Mouse (Mus musculus): ENCODE results near the gene Prmt2. TPM values are rescaled to one million over a fixed set of nuclear protein-coding genes. Genes with fewer than 3 reads are reported as not detected.

The Prmt2 gene
- total RNA-seq, 2 experiments from 2014 or later = 4.1 to 5.8 TPM

GRCm38 (mm10) chr10:76239401-76239800 lies 1.7 kb upstream of the Prmt2 start:
- no peak for DNase-seq
- intact Hi-C loops (cut with DNase I; ENCODE audit: low total_unique reads) = no loop called here

- intact Hi-C loops (cut with DNase I; ENCODE audit: low total_unique reads) = no loop called here
- DNase-seq = no peak
These were observed 8.0 kb downstream of the Prmt2 start for GRCm38 (mm10) chr10:76229627-76230026.

- no peak for DNase-seq
- intact Hi-C loops (cut with DNase I; ENCODE audit: low total_unique reads) = no loop called here
These were observed 11.7 kb downstream of the Prmt2 start for GRCm38 (mm10) chr10:76225944-76226343.

- no peak for DNase-seq
- intact Hi-C loops (cut with DNase I; ENCODE audit: low total_unique reads) = no loop called here
These were observed 19.4 kb downstream of the Prmt2 start for GRCm38 (mm10) chr10:76218240-76218639.

- intact Hi-C loops (cut with DNase I; ENCODE audit: low total_unique reads) = no loop called here
- no peak for DNase-seq
These were observed 20.6 kb downstream of the Prmt2 start for GRCm38 (mm10) chr10:76217056-76217455.

GRCm38 (mm10) chr10:76214161-76214560 lies 23.5 kb downstream of the Prmt2 start:
- intact Hi-C loops (cut with DNase I; ENCODE audit: low total_unique reads) = no loop called here
- DNase-seq = no peak

GRCm38 (mm10) chr10:76212121-76212520 lies 25.5 kb downstream of the Prmt2 start:
- intact Hi-C loops (cut with DNase I; ENCODE audit: low total_unique reads) = no loop called here

GRCm38 (mm10) chr10:76210806-76211205 lies 26.9 kb downstream of the Prmt2 start:
- intact Hi-C loops (cut with DNase I; ENCODE audit: low total_unique reads) = no loop called here
- no peak for DNase-seq

More at GRCm38 (mm10) chr10:76212121-76212520, 25.5 kb downstream of the Prmt2 start:
- no peak for DNase-seq

GRCm38 (mm10) chr10:76209241-76209640 lies 28.4 kb downstream of the Prmt2 start:
- no peak for DNase-seq
- intact Hi-C loops (cut with DNase I; ENCODE audit: low total_unique reads) = no loop called here

- intact Hi-C loops (cut with DNase I; ENCODE audit: low total_unique reads) = no loop called here
- DNase-seq = no peak
These were observed 30.3 kb downstream of the Prmt2 start for GRCm38 (mm10) chr10:76207262-76207796.

- DNase-seq = no peak
- intact Hi-C loops (cut with DNase I; ENCODE audit: low total_unique reads) = no loop called here
These were observed 33.8 kb downstream of the Prmt2 start for GRCm38 (mm10) chr10:76203798-76204283.

- intact Hi-C loops (cut with DNase I; ENCODE audit: low total_unique reads) = no loop called here
- DNase-seq = peak; percentile 71
These were observed 35.7 kb downstream of the Prmt2 start for GRCm38 (mm10) chr10:76201978-76202377.

GRCm38 (mm10) chr10:76201416-76201815 lies 36.2 kb downstream of the Prmt2 start:
- no peak for DNase-seq
- intact Hi-C loops (cut with DNase I; ENCODE audit: low total_unique reads) = no loop called here

- no peak for DNase-seq
- intact Hi-C loops (cut with DNase I; ENCODE audit: low total_unique reads) = no loop called here
These were observed 49.7 kb downstream of the Prmt2 start for GRCm38 (mm10) chr10:76188010-76188409.

GRCm38 (mm10) chr10:76185216-76185615 lies 52.4 kb downstream of the Prmt2 start:
- intact Hi-C loops (cut with DNase I; ENCODE audit: low total_unique reads) = no loop called here
- DNase-seq = no peak

- intact Hi-C loops (cut with DNase I; ENCODE audit: low total_unique reads) = no loop called here
- no peak for DNase-seq
These were observed 62.8 kb downstream of the Prmt2 start for GRCm38 (mm10) chr10:76174899-76175298.

- DNase-seq = no peak
- intact Hi-C loops (cut with DNase I; ENCODE audit: low total_unique reads) = no loop called here
These were observed 79.7 kb downstream of the Prmt2 start for GRCm38 (mm10) chr10:76158009-76158408.

GRCm38 (mm10) chr10:76157528-76157927 lies 80.1 kb downstream of the Prmt2 start:
- no peak for DNase-seq
- intact Hi-C loops (cut with DNase I; ENCODE audit: low total_unique reads) = no loop called here

All from gastrocnemius, postnatal 14 days (tissue).